ENCODE assay signal across 8 mouse cellular contexts in the genomic region with DNA sequence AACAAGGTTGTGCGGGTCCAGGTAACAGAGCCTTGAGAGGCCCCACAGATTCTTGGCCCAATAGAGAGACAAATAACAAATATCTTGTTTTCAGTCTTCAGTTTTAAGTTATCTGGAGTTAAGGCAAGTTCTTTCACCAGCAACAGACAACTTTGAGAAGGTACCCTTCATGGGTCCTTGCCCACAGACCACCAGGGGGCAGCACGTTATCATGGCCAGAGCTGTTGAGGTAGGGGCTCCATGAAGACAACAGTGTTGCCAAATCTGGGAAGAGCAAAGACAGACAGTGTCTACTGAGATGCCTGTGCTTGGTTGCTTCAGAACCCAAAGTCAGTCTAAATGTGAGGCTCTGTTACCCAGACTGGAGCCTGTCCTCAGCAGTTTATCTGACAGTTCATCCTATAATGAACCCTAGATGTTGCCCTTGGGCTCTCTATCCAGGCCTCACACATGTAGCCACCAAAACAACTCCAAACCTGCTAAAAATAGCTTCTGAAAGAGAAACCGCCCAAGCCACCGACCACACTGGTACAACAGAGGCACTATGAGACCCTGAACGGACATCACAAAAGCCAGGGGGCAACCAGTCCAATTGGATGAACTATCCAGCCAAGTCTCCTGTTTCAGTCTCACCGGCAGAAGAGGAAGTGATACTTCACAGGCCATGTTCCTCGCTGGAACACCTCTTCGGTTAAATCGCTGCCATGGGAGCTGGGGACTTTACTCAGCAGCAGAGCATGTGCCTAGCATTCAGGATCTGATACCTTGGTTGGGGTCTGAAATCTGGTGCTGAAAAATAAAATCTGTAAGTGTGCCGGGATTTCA. TPM values are rescaled to one million over a fixed set of nuclear protein-coding genes. Genes with fewer than 3 reads are reported as not detected.
DNase-seq lines count a peak whose midpoint lies in the region; ATAC-seq and TF ChIP-seq lines count a peak whose summit lies in the region.

No protein-coding gene starts in this region.

- in situ Hi-C loops in Patski (cut with MboI; ENCODE audit: low pct_unique_long_range_greater_than_20kb): no loop called here

- H3K27ac ChIP-seq in layer of hippocampus, adult 2 months: no peak overlapping the region
- no peak overlapping the region for H3K27ac ChIP-seq in kidney, embryonic 15.5 days
- no peak overlapping the region for H3K27ac ChIP-seq in midbrain, postnatal 0 days (ENCODE audit: low read depth, low read length)

- POLR2A ChIA-PET in Patski (lab: Charles Lee): no interaction called here

- CTCF ChIA-PET in Patski (lab: Charles Lee): interaction anchor here (1.1 kb wide), 1 partner anchor 122 kb away, joined by 3 read pairs; no protein-coding TSS in a partner anchor

- no peaks in the 10 kb centered on the region for H3K4me1 ChIP-seq in kidney, embryonic 15.5 days
- no peaks in the 10 kb centered on the region for H3K4me1 ChIP-seq in midbrain, postnatal 0 days (ENCODE audit: insufficient read depth, low read length)

- TF ChIP-seq CTCF in layer of hippocampus, adult 2 months (conservative IDR thresholded peaks at IDR 0.05): peak; percentile 75
- TF ChIP-seq CTCF in Patski (IDR thresholded peaks at IDR 0.05): peak; percentile 50
- TF ChIP-seq CTCF in midbrain, postnatal 0 days (IDR thresholded peaks at IDR 0.05): peak; percentile 63

- no peak overlapping the region for H3K4me3 ChIP-seq in layer of hippocampus, adult 2 months
- H3K4me3 ChIP-seq in kidney, embryonic 15.5 days (replicated peaks): no peak overlapping the region
- H3K4me3 ChIP-seq in midbrain, postnatal 0 days (ENCODE audit: low read depth, low read length): no peak overlapping the region

- no peak overlapping the region for H3K9ac ChIP-seq in kidney, embryonic 15.5 days
- H3K9ac ChIP-seq in midbrain, postnatal 0 days (replicated peaks; ENCODE audit: low read length, poor library complexity, severe bottlenecking): no peak overlapping the region

- peak in 1 of 2 experiments; percentile 38 for DNase-seq in layer of hippocampus, adult 2 months (ENCODE audit: low spot score in 2 of 2)
- DNase-seq in layer of hippocampus, adult 9-11 months: no peak
- DNase-seq in Patski (ENCODE audit: low read depth, low spot score): no peak
- peak; percentile 82 for DNase-seq in embryo, embryonic 10 days (ENCODE audit: low spot score)
- no peak for DNase-seq in midbrain, postnatal 0 days (ENCODE audit: low spot score)
- peak; percentile 88 for DNase-seq in thymus, postnatal 4 days
- no peak for DNase-seq in left cerebral cortex, adult 8-10 months (ENCODE audit: low spot score in 2 of 2)

- 72% methylated on average over 10 of the region's 10 CpGs for WGBS in kidney, embryonic 15.5 days
- WGBS in midbrain, postnatal 0 days: 78% methylated on average over 10 of the region's 10 CpGs

- no peaks in the 10 kb centered on the region for H3K27me3 ChIP-seq in Patski
- H3K27me3 ChIP-seq in kidney, embryonic 15.5 days: no peaks in the 10 kb centered on the region
- no peaks in the 10 kb centered on the region for H3K27me3 ChIP-seq in midbrain, postnatal 0 days (ENCODE audit: insufficient read depth, low read length)

- H3K4me2 ChIP-seq in kidney, embryonic 15.5 days: no peak overlapping the region
- no peak overlapping the region for H3K4me2 ChIP-seq in midbrain, postnatal 0 days (ENCODE audit: low read depth, low read length, poor library complexity, severe bottlenecking)

- H3K36me3 ChIP-seq in kidney, embryonic 15.5 days: no peaks in the 10 kb centered on the region
- H3K36me3 ChIP-seq in midbrain, postnatal 0 days (ENCODE audit: insufficient read depth, low read length): no peaks in the 10 kb centered on the region

- H3K9me3 ChIP-seq in kidney, embryonic 15.5 days (replicated peaks): no peaks in the 10 kb centered on the region
- H3K9me3 ChIP-seq in midbrain, postnatal 0 days (ENCODE audit: low read length): no peaks in the 10 kb centered on the region

- ATAC-seq in Patski: no peak
- 0 out of 2 replicates have a peak, but pooled peaks have one; percentile 52 for ATAC-seq in kidney, embryonic 15.5 days (replicated peaks; ENCODE audit: low FRiP score)
- ATAC-seq in midbrain, postnatal 0 days (ENCODE audit: low FRiP score): no peak

RNA-seq across cellular contexts. Expression of a gene that starts 19.6 kb away (rescaled TPM):
- 10 to 100 TPM; 75.5 TPM for total RNA-seq in layer of hippocampus, adult 2 months (2021)
- not detected for polyA plus RNA-seq in Patski (2021)
- polyA plus RNA-seq in kidney, embryonic 15.5 days (2015; fragmentation: Nextera tagmentation; extraction: Ambion mirVana): 0.25 and 0.30 TPM in 2 replicates
- total RNA-seq in midbrain, postnatal 0 days (2014; rRNA removed): 13.5 and 14.0 TPM in 2 replicates
- polyA plus RNA-seq in midbrain, postnatal 0 days (2015; fragmentation: Nextera tagmentation; extraction: Ambion mirVana): 2.7 TPM in 2 replicates
- 10 to 100 TPM; 26.8 to 33.4 (median 27.4) TPM for total RNA-seq in left cerebral cortex, adult 8-10 months (2022)

RNA-seq across cellular contexts. Expression of a gene that starts 32.5 kb away (rescaled TPM):
- total RNA-seq in layer of hippocampus, adult 2 months (2021): 1 to 10 TPM; 5.3 to 6.9 TPM
- not detected for polyA plus RNA-seq in Patski (2021)
- 9.1 and 10.4 TPM in 2 replicates for polyA plus RNA-seq in kidney, embryonic 15.5 days (2015; fragmentation: Nextera tagmentation; extraction: Ambion mirVana)
- total RNA-seq in midbrain, postnatal 0 days (2014; rRNA removed): 26.1 and 34.3 TPM in 2 replicates
- polyA plus RNA-seq in midbrain, postnatal 0 days (2015; fragmentation: Nextera tagmentation; extraction: Ambion mirVana): 14.7 and 15.6 TPM in 2 replicates
- 10 to 100 TPM in 2 of 4 experiments, 1 to 10 TPM in 2; 8.2 to 10.4 (median 9.9) TPM for total RNA-seq in left cerebral cortex, adult 8-10 months (2022)

Comparison
In these comparisons a context has a peak if more than half of its experiments do, and no peak if none do; other contexts are left out.
1. DNase-seq: peak in embryo, embryonic 10 days (single experiment) and thymus, postnatal 4 days (single experiment); none in layer of hippocampus, adult 9-11 months (single experiment), Patski (single experiment), midbrain, postnatal 0 days (single experiment) and left cerebral cortex, adult 8-10 months (0 of 2).
2. Peak in every context shown above with its lines, with median percentiles within 50 percentile points of each other: CTCF ChIP-seq.